24 mouse cellular contexts compared by ENCODE assay signal in the genomic region with DNA sequence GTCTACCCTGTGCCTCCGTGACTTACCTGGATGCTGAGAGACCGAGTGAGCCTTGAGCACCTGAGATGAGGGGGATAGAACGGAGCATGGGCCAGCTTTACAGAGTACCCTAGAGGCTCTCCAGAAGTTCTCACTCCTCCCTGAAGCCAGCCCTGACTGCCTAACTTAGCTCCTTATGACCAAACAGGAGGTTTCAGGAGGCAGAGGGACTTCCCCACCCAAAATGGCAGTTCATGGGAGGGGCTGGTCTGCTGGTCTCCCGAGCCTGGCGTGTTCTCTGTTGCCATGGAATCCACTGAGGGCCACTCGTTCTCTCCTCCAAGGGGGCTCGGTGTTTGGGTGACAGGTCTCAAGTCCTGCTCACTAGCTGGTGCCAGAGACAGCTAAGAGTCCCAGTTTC. TPM values are rescaled to one million over a fixed set of nuclear protein-coding genes. Genes with fewer than 3 reads are reported as not detected.
DNase-seq lines count a peak whose midpoint lies in the region; ATAC-seq lines count a peak whose summit lies in the region.
"Had no signal": no experiment of that assay in that cellular context is flagged by ENCODE, and none has a peak within 500 bp of the region (broad histone marks: within the 10 kb centered on the region; RNA-seq: fewer than 3 reads in every experiment).

No protein-coding gene starts in this region.

- H3K4me3 ChIP-seq in hindbrain, embryonic 15.5 days: no peak overlapping the region
- no peak overlapping the region for H3K4me3 ChIP-seq in hindbrain, embryonic 10.5 days
- no peak overlapping the region for H3K4me3 ChIP-seq in midbrain, embryonic 13.5 days (replicated peaks)
- H3K4me3 ChIP-seq in midbrain, embryonic 11.5 days (ENCODE audit: low read depth, low read length): no peak overlapping the region
- no peak overlapping the region for H3K4me3 ChIP-seq in midbrain, embryonic 14.5 days (replicated peaks; ENCODE audit: low read depth, low read length)
- H3K4me3 ChIP-seq: forebrain, embryonic 10.5 days; heart, embryonic 15.5 days; kidney, embryonic 15.5 days; limb, embryonic 13.5 days; stomach, embryonic 15.5 days had no signal

- no peak overlapping the region for H3K4me2 ChIP-seq in hindbrain, embryonic 15.5 days
- no peak overlapping the region for H3K4me2 ChIP-seq in midbrain, embryonic 13.5 days (replicated peaks)
- H3K4me2 ChIP-seq in midbrain, embryonic 11.5 days: no peak overlapping the region
- H3K4me2 ChIP-seq in midbrain, embryonic 14.5 days (ENCODE audit: low read length): no peak overlapping the region
- H3K4me2 ChIP-seq: heart, embryonic 15.5 days; kidney, embryonic 15.5 days; limb, embryonic 13.5 days; stomach, embryonic 15.5 days had no signal

- peak overlapping the region; percentile 52; the same call in 1 of the 2 replicates for H3K27ac ChIP-seq in hindbrain, embryonic 15.5 days (replicated peaks)
- no peak overlapping the region for H3K27ac ChIP-seq in hindbrain, embryonic 10.5 days
- H3K27ac ChIP-seq in midbrain, embryonic 13.5 days: peak overlapping the region; percentile 57; the same call in 1 of the 2 replicates
- H3K27ac ChIP-seq in midbrain, embryonic 11.5 days (ENCODE audit: low read depth, low read length): no peak overlapping the region; the same call in 1 of the 2 replicates
- H3K27ac ChIP-seq in midbrain, embryonic 14.5 days (replicated peaks; ENCODE audit: low read depth, low read length): peak overlapping the region; percentile 28; the same call in 1 of the 2 replicates
- H3K27ac ChIP-seq: kidney, embryonic 15.5 days; limb, embryonic 13.5 days; liver, embryonic 14.5 days; stomach, embryonic 15.5 days had no signal

- WGBS in hindbrain, embryonic 15.5 days: 58% methylated on average over 7 of the region's 7 CpGs
- 73% methylated on average over 7 of the region's 7 CpGs for WGBS in hindbrain, embryonic 10.5 days
- WGBS in midbrain, embryonic 13.5 days: 57% methylated on average over 7 of the region's 7 CpGs
- WGBS in midbrain, embryonic 11.5 days: 62% methylated on average over 7 of the region's 7 CpGs
- 56% methylated on average over 7 of the region's 7 CpGs for WGBS in midbrain, embryonic 14.5 days

- H3K4me1 ChIP-seq in hindbrain, embryonic 15.5 days (replicated peaks): peaks cover 23% of the 10 kb centered on the region
- H3K4me1 ChIP-seq in hindbrain, embryonic 10.5 days (replicated peaks): peaks cover 55% of the 10 kb centered on the region
- H3K4me1 ChIP-seq in midbrain, embryonic 13.5 days (replicated peaks): peaks cover 43% of the 10 kb centered on the region
- H3K4me1 ChIP-seq in midbrain, embryonic 11.5 days (ENCODE audit: control insufficient read depth, insufficient read depth, low read length): peaks cover 8% of the 10 kb centered on the region; the same call in 1 of the 2 replicates
- peaks cover 6% of the 10 kb centered on the region; the same call in 1 of the 2 replicates for H3K4me1 ChIP-seq in midbrain, embryonic 14.5 days (ENCODE audit: control insufficient read depth, insufficient read depth, low read length)
- H3K4me1 ChIP-seq: stomach, embryonic 15.5 days had no signal

- DNase-seq in hindbrain, embryonic 10.5 days (ENCODE audit: low spot score): no peak
- no peak for DNase-seq in midbrain, embryonic 11.5 days (ENCODE audit: low spot score, missing footprints)
- no peak for DNase-seq in midbrain, embryonic 14.5 days
- no peak for DNase-seq in spleen, postnatal 4 days (ENCODE audit: low spot score in 2 of 2)
- DNase-seq: adrenal gland, postnatal 25 days; cerebellum, adult 11 months; cerebellum, postnatal 10 days; gastrocnemius, postnatal 10 days; heart, postnatal 4 days; kidney, postnatal 4 days; lung, postnatal 14 days; right cerebral cortex, postnatal 25 days had no signal

- ATAC-seq in hindbrain, embryonic 15.5 days (ENCODE audit: low FRiP score, low read depth): no peak
- no peak for ATAC-seq in midbrain, embryonic 13.5 days
- no peak for ATAC-seq in midbrain, embryonic 11.5 days (ENCODE audit: low FRiP score)
- no peak for ATAC-seq in midbrain, embryonic 14.5 days (ENCODE audit: low FRiP score, low TSS enrichment)
- no peak for ATAC-seq in erythroblast, adult 5-6 weeks (replicated peaks; ENCODE audit: low FRiP score, poor library complexity, severe bottlenecking)
- ATAC-seq: intestine, embryonic 16.5 days had no signal

- peaks cover 10% of the 10 kb centered on the region for H3K36me3 ChIP-seq in hindbrain, embryonic 15.5 days
- H3K36me3 ChIP-seq in hindbrain, embryonic 10.5 days: peaks cover 100% of the 10 kb centered on the region
- peaks cover 84% of the 10 kb centered on the region for H3K36me3 ChIP-seq in midbrain, embryonic 13.5 days
- H3K36me3 ChIP-seq in midbrain, embryonic 11.5 days (ENCODE audit: control insufficient read depth, insufficient read depth, low read length): peaks cover 43% of the 10 kb centered on the region
- peaks cover 75% of the 10 kb centered on the region for H3K36me3 ChIP-seq in midbrain, embryonic 14.5 days (ENCODE audit: control insufficient read depth, insufficient read depth, low read length)
- H3K36me3 ChIP-seq: heart, embryonic 15.5 days had no signal

- no peaks in the 10 kb centered on the region for H3K27me3 ChIP-seq in hindbrain, embryonic 15.5 days
- no peaks in the 10 kb centered on the region for H3K27me3 ChIP-seq in hindbrain, embryonic 10.5 days (ENCODE audit: insufficient read depth, poor library complexity, severe bottlenecking)
- H3K27me3 ChIP-seq in midbrain, embryonic 13.5 days: no peaks in the 10 kb centered on the region
- no peaks in the 10 kb centered on the region for H3K27me3 ChIP-seq in midbrain, embryonic 11.5 days (ENCODE audit: control insufficient read depth, insufficient read depth, low read length)
- no peaks in the 10 kb centered on the region for H3K27me3 ChIP-seq in midbrain, embryonic 14.5 days (ENCODE audit: control insufficient read depth, insufficient read depth, low read length)
- H3K27me3 ChIP-seq: heart, embryonic 15.5 days; kidney, embryonic 15.5 days; limb, embryonic 13.5 days; stomach, embryonic 15.5 days had no signal

- no peaks in the 10 kb centered on the region for H3K9me3 ChIP-seq in hindbrain, embryonic 15.5 days
- H3K9me3 ChIP-seq in hindbrain, embryonic 10.5 days: peaks cover 3% of the 10 kb centered on the region; the same call in 1 of the 2 replicates
- no peaks in the 10 kb centered on the region for H3K9me3 ChIP-seq in midbrain, embryonic 13.5 days
- no peaks in the 10 kb centered on the region for H3K9me3 ChIP-seq in midbrain, embryonic 11.5 days (ENCODE audit: control insufficient read depth, low read length)
- H3K9me3 ChIP-seq in midbrain, embryonic 14.5 days (ENCODE audit: control insufficient read depth, low read length): no peaks in the 10 kb centered on the region
- H3K9me3 ChIP-seq: heart, embryonic 15.5 days; kidney, embryonic 15.5 days; stomach, embryonic 15.5 days had no signal

- H3K9ac ChIP-seq in hindbrain, embryonic 15.5 days: no peak overlapping the region
- H3K9ac ChIP-seq in midbrain, embryonic 13.5 days (replicated peaks): no peak overlapping the region
- H3K9ac ChIP-seq in midbrain, embryonic 11.5 days (ENCODE audit: low read length): no peak overlapping the region
- no peak overlapping the region for H3K9ac ChIP-seq in midbrain, embryonic 14.5 days (replicated peaks; ENCODE audit: low read length)
- H3K9ac ChIP-seq: heart, embryonic 15.5 days; kidney, embryonic 15.5 days; limb, embryonic 13.5 days; liver, embryonic 14.5 days; stomach, embryonic 15.5 days had no signal

RNA-seq across cellular contexts. Expression of a gene that starts 36.2 kb away (rescaled TPM):
- 39.5 and 45.1 TPM in 2 replicates for polyA plus RNA-seq in hindbrain, embryonic 15.5 days (2015; fragmentation: Nextera tagmentation; extraction: Ambion mirVana)
- polyA plus RNA-seq in hindbrain, embryonic 10.5 days (2016; fragmentation: Nextera tagmentation; extraction: Ambion mirVana): 38.4 and 51.1 TPM in 2 replicates
- polyA plus RNA-seq in midbrain, embryonic 13.5 days (2015; fragmentation: Nextera tagmentation; extraction: Ambion mirVana): 40.7 and 50.3 TPM in 2 replicates
- polyA plus RNA-seq in midbrain, embryonic 11.5 days (2014; fragmentation: Nextera tagmentation; extraction: Ambion mirVana): 43.9 and 47.5 TPM in 2 replicates
- polyA plus RNA-seq in midbrain, embryonic 14.5 days (2014; fragmentation: Nextera tagmentation; extraction: Ambion mirVana): 46.4 and 59.4 TPM in 2 replicates
- total RNA-seq in erythroblast, adult 5-6 weeks (2015; ENCODE audit: low replicate concordance): not detected in 2 replicates
- total RNA-seq in erythroblast, adult 5-6 weeks (2017; ENCODE audit: low replicate concordance): not detected in 2 replicates
- total RNA-seq: megakaryocyte, adult 5-6 weeks; neutrophil, adult 5-6 weeks had no signal

Comparison
In these comparisons a context has a peak if more than half of its experiments do, and no peak if none do; other contexts are left out.
1. H3K27ac ChIP-seq: peak in hindbrain, embryonic 15.5 days (single experiment), midbrain, embryonic 13.5 days (single experiment) and midbrain, embryonic 14.5 days (single experiment); none in hindbrain, embryonic 10.5 days (single experiment) and midbrain, embryonic 11.5 days (single experiment).